Mouse (Mus musculus): ENCODE measurements around the gene Eva1a. TPM values are rescaled to one million over a fixed set of nuclear protein-coding genes. Genes with fewer than 3 reads are reported as not detected.

Gene Eva1a
- total and polyA plus RNA-seq, 2 experiments, result 87.4 to 97.7 TPM

GRCm38 (mm10) chr6:82030511-82030884, 10.3 kb upstream of the Eva1a start:
- peak overlapping the region; percentile 71 for H3K9ac ChIP-seq (ENCODE audit: low read depth, low read length)
- no peaks in the 10 kb centered on the region for H3K27me3 ChIP-seq (ENCODE audit: control insufficient read depth, insufficient read depth, low read length)

GRCm38 (mm10) chr6:82037211-82037610, 3.6 kb upstream of the Eva1a start:
- WGBS, result 91% methylated on average over 7 of the region's 7 CpGs
- Histone ChIP-seq H3K4me3 (ENCODE audit: insufficient read depth, low read depth, low read length) (no peak overlapping the region), H3K79me2 (ENCODE audit: control insufficient read depth, insufficient read depth, low read length) (no peaks in the 10 kb centered on the region), H3K9ac (ENCODE audit: low read depth, low read length) (no peak overlapping the region), H3K4me1 (ENCODE audit: control insufficient read depth, insufficient read depth, low read length) (peaks cover 17% of the 10 kb centered on the region), H3K27ac (replicated peaks; ENCODE audit: insufficient read depth, low read depth, low read length) (no peak overlapping the region), H3K36me3 (ENCODE audit: control insufficient read depth, insufficient read depth, low read length) (no peaks in the 10 kb centered on the region), H3K27me3 (ENCODE audit: control insufficient read depth, insufficient read depth, low read length) (no peaks in the 10 kb centered on the region)
- DNase-seq (ENCODE audit: extremely low read depth, low read depth, low spot score), result no peak
- TF ChIP-seq POLR2A (IDR thresholded peaks at IDR 0.05; ENCODE audit: extremely low read depth, insufficient read depth, low read length), result no peak

More at GRCm38 (mm10) chr6:82030511-82030884, 10.3 kb upstream of the Eva1a start:
- Histone ChIP-seq H3K4me1 (ENCODE audit: control insufficient read depth, insufficient read depth, low read length) (peaks cover 10% of the 10 kb centered on the region), H3K27ac (replicated peaks; ENCODE audit: insufficient read depth, low read depth, low read length) (peak overlapping the region; percentile 97), H3K36me3 (ENCODE audit: control insufficient read depth, insufficient read depth, low read length) (no peaks in the 10 kb centered on the region), H3K79me2 (ENCODE audit: control insufficient read depth, insufficient read depth, low read length) (no peaks in the 10 kb centered on the region), H3K4me3 (ENCODE audit: insufficient read depth, low read depth, low read length) (no peak overlapping the region; the same call in 1 of the 2 replicates)
- WGBS, result 29% methylated on average over 8 of the region's 8 CpGs
- DNase-seq (ENCODE audit: extremely low read depth, low read depth, low spot score), result peak; percentile 47
- TF ChIP-seq POLR2A (IDR thresholded peaks at IDR 0.05; ENCODE audit: extremely low read depth, insufficient read depth, low read length), result no peak
- TF ChIP-seq CTCF (IDR thresholded peaks at IDR 0.05; ENCODE audit: low read depth, low read length), result no peak

- Histone ChIP-seq H3K9ac (ENCODE audit: low read depth, low read length) (peak overlapping the region; percentile 22; the same call in 1 of the 2 replicates), H3K27me3 (ENCODE audit: control insufficient read depth, insufficient read depth, low read length) (no peaks in the 10 kb centered on the region), H3K4me1 (ENCODE audit: control insufficient read depth, insufficient read depth, low read length) (peaks cover 21% of the 10 kb centered on the region), H3K79me2 (ENCODE audit: control insufficient read depth, insufficient read depth, low read length) (peaks cover 9% of the 10 kb centered on the region; the same call in 1 of the 2 replicates), H3K4me3 (ENCODE audit: insufficient read depth, low read depth, low read length) (no peak overlapping the region), H3K27ac (replicated peaks; ENCODE audit: insufficient read depth, low read depth, low read length) (peak overlapping the region; percentile 86), H3K36me3 (ENCODE audit: control insufficient read depth, insufficient read depth, low read length) (no peaks in the 10 kb centered on the region)
- 23% methylated on average over 6 of the region's 6 CpGs for WGBS
- DNase-seq (ENCODE audit: extremely low read depth, low read depth, low spot score), result peak; percentile 95
- TF ChIP-seq CTCF (IDR thresholded peaks at IDR 0.05; ENCODE audit: low read depth, low read length) (no peak), POLR2A (IDR thresholded peaks at IDR 0.05; ENCODE audit: extremely low read depth, insufficient read depth, low read length) (no peak)
Observed at GRCm38 (mm10) chr6:82039193-82039592, 1.6 kb upstream of the Eva1a start.

GRCm38 (mm10) chr6:82039968-82040367, 875 bp upstream of the Eva1a start:
- Histone ChIP-seq H3K36me3 (ENCODE audit: control insufficient read depth, insufficient read depth, low read length) (no peaks in the 10 kb centered on the region; the same call in 1 of the 2 replicates), H3K79me2 (ENCODE audit: control insufficient read depth, insufficient read depth, low read length) (peaks cover 16% of the 10 kb centered on the region; the same call in 1 of the 2 replicates), H3K9ac (ENCODE audit: low read depth, low read length) (no peak overlapping the region), H3K27ac (replicated peaks; ENCODE audit: insufficient read depth, low read depth, low read length) (peak overlapping the region; percentile 86), H3K27me3 (ENCODE audit: control insufficient read depth, insufficient read depth, low read length) (no peaks in the 10 kb centered on the region), H3K4me3 (ENCODE audit: insufficient read depth, low read depth, low read length) (no peak overlapping the region), H3K4me1 (ENCODE audit: control insufficient read depth, insufficient read depth, low read length) (peaks cover 26% of the 10 kb centered on the region)
- no peak for DNase-seq (ENCODE audit: extremely low read depth, low read depth, low spot score)
- TF ChIP-seq POLR2A (IDR thresholded peaks at IDR 0.05; ENCODE audit: extremely low read depth, insufficient read depth, low read length) (no peak), CTCF (IDR thresholded peaks at IDR 0.05; ENCODE audit: low read depth, low read length) (no peak)
- 69% methylated on average over 7 of the region's 7 CpGs for WGBS

GRCm38 (mm10) chr6:82041488-82042295, 849 bp downstream of the Eva1a start:
- H3K27ac ChIP-seq (replicated peaks; ENCODE audit: insufficient read depth, low read depth, low read length), result peak overlapping the region; percentile 99
- no peaks in the 10 kb centered on the region for H3K27me3 ChIP-seq (ENCODE audit: control insufficient read depth, insufficient read depth, low read length)
- peaks cover 30% of the 10 kb centered on the region for H3K4me1 ChIP-seq (ENCODE audit: control insufficient read depth, insufficient read depth, low read length)
- TF ChIP-seq POLR2A (IDR thresholded peaks at IDR 0.05; ENCODE audit: extremely low read depth, insufficient read depth, low read length), result 0 out of 2 replicates have a peak, but pooled peaks have one; percentile 52
- no peak for TF ChIP-seq CTCF (IDR thresholded peaks at IDR 0.05; ENCODE audit: low read depth, low read length)
- under 1% methylated on average over 45 of the region's 50 CpGs for WGBS
- peak overlapping the region; percentile 96 for H3K4me3 ChIP-seq (ENCODE audit: insufficient read depth, low read depth, low read length)
- H3K36me3 ChIP-seq (ENCODE audit: control insufficient read depth, insufficient read depth, low read length), result no peaks in the 10 kb centered on the region; the same call in 1 of the 2 replicates
- peak; percentile 78 for DNase-seq (ENCODE audit: extremely low read depth, low read depth, low spot score)
- peaks cover 31% of the 10 kb centered on the region for H3K79me2 ChIP-seq (ENCODE audit: control insufficient read depth, insufficient read depth, low read length)
- peak overlapping the region; percentile 97 for H3K9ac ChIP-seq (ENCODE audit: low read depth, low read length)
